Mouse (Mus musculus) layer of hippocampus, postnatal 10 days (tissue): Measurements from ENCODE around the gene Zcchc7. TPM values are rescaled to one million over a fixed set of nuclear protein-coding genes. Genes with fewer than 3 reads are reported as not detected.
"Not testable (repeated sequence)": the region's sequence is repeated elsewhere in the genome, so short reads cannot be mapped to it uniquely, and the experiment has no call there.

Experiments used
- DNase-seq, 2 experiments: peaks; one replicate each; pipeline ENCODE4 v3.0.0; 2021; ENCODE audit warnings: low spot score in 2 of 2
- total RNA-seq, 2 experiments: library from RNA; stranded (reverse); gene quantifications; 2 replicates each; pipeline ENCODE4 v1.2.3; 2021

The Zcchc7 gene
- total RNA-seq, 2 experiments from 2014 or later: 60.2 to 72.6 TPM

GRCm38 (mm10) chr4:44906399-44906798 is 150.7 kb downstream of the Zcchc7 start:
- DNase-seq: no peak

GRCm38 (mm10) chr4:44910065-44910464 is 154.4 kb downstream of the Zcchc7 start:
- no peak for DNase-seq

GRCm38 (mm10) chr4:44910857-44911256 is 155.2 kb downstream of the Zcchc7 start:
- no peak for DNase-seq

- no peak for DNase-seq
Observed at GRCm38 (mm10) chr4:44917312-44917848, 161.7 kb downstream of the Zcchc7 start.

GRCm38 (mm10) chr4:44917907-44918306 is 162.2 kb downstream of the Zcchc7 start:
- no peak for DNase-seq

- DNase-seq: no peak
Observed at GRCm38 (mm10) chr4:44920831-44921230, 165.2 kb downstream of the Zcchc7 start.

GRCm38 (mm10) chr4:44922466-44923128 is 166.9 kb downstream of the Zcchc7 start:
- peak in 1 of 2 experiments; percentile 3 for DNase-seq

- DNase-seq: peak in 1 of 2 experiments; percentile 2
Observed at GRCm38 (mm10) chr4:44923129-44923481, 167.4 kb downstream of the Zcchc7 start.

GRCm38 (mm10) chr4:44927934-44928333 is 172.3 kb downstream of the Zcchc7 start:
- DNase-seq: no peak

- peak in 1 of 2 experiments; percentile 5 for DNase-seq
Observed at GRCm38 (mm10) chr4:44928790-44929189, 173.1 kb downstream of the Zcchc7 start.

GRCm38 (mm10) chr4:44930406-44930805 is 174.7 kb downstream of the Zcchc7 start:
- no peak for DNase-seq

- DNase-seq: no peak
Observed at GRCm38 (mm10) chr4:44931732-44932131, 176.1 kb downstream of the Zcchc7 start.

- no peak for DNase-seq
Observed at GRCm38 (mm10) chr4:44938359-44939340, 183.0 kb downstream of the Zcchc7 start.

- DNase-seq: no peak
Observed at GRCm38 (mm10) chr4:44939576-44940249, 184.0 kb downstream of the Zcchc7 start.

GRCm38 (mm10) chr4:44940286-44940685 is 184.6 kb downstream of the Zcchc7 start:
- no peak for DNase-seq

- no peak for DNase-seq
Observed at GRCm38 (mm10) chr4:44942237-44942636, 186.6 kb downstream of the Zcchc7 start.

GRCm38 (mm10) chr4:44943480-44943879 is 187.8 kb downstream of the Zcchc7 start:
- no peak for DNase-seq

- no peak for DNase-seq
Observed at GRCm38 (mm10) chr4:44944426-44945075, 188.9 kb downstream of the Zcchc7 start.

- DNase-seq: not testable (repeated sequence)
Observed at GRCm38 (mm10) chr4:44946126-44946525, 190.4 kb downstream of the Zcchc7 start.

GRCm38 (mm10) chr4:44947464-44947863 is 191.8 kb downstream of the Zcchc7 start:
- no peak for DNase-seq

- no peak for DNase-seq
Observed at GRCm38 (mm10) chr4:44948314-44948713, 192.6 kb downstream of the Zcchc7 start.
